Mouse (Mus musculus): ENCODE measurements around the gene Ssxb8. TPM values are rescaled to one million over a fixed set of nuclear protein-coding genes. Genes with fewer than 3 reads are reported as not detected.
"Not testable (repeated sequence)": the region's sequence is repeated elsewhere in the genome, so short reads cannot be mapped to it uniquely, and the experiment has no call there.

Ssxb8 gene
- not detected for total RNA-seq (2018; cell fraction: chromatin; rRNA removed)
- total RNA-seq (2018; cell fraction: cytosol; rRNA removed), result not detected
- total RNA-seq (2018; cell fraction: nucleus; rRNA removed), result not detected
- polyA plus RNA-seq (2018), result not detected in 3 replicates

DNA sequence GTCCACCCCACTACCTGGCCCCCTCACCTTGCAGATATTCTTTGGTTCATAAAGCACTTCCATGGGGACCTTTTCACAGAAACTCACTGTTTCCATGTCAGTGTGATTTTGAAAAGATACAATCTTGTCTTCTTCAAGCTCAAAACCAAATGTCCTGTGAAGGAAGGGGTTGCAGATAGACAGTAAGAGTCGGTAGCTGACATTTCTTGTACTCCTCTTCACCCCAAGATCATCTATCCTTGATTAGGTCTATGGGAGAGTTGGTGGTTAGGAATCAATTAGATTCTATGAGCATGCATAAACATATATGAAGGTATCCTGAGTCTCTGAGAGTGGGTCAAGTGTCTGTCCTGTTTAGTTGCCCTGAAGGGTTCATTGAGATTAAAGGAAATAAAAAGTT, at the start of gene Ssxb8:
Gene Ssxb8 (minus strand): TSS at position 101 of the 400 bp plus-strand sequence.
- not testable (repeated sequence) for H3K79me2 ChIP-seq (ENCODE audit: inconsistent target); H3K4me3 ChIP-seq (ENCODE audit: inconsistent target); H3K27ac ChIP-seq; H3K36me3 ChIP-seq (ENCODE audit: inconsistent target)
- 33% methylated on average over 1 of the region's 1 CpGs for WGBS (ENCODE audit: missing documents)

DNA sequence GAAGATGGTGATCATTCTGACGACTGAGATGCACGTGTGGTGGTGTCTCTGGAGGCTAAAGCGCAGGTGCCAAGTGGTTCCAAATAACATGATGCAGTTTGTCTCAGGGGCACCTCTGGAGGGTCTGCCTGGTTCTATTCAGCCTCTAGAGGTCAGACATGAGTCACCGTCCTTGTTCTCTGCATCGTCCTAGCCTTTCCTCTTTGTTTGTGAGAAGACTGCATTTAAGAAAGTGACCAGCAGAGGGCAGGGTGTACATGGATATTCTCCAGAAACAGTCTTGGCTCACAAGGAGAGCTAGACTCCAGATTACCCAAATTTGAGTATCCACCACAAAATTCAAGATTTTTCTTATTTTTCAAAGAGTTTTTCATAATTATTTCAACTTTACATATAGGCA, 42.3 kb upstream of the Ssxb8 start:
- H3K4me3 ChIP-seq (ENCODE audit: inconsistent target), result no peak overlapping the region
- H3K27ac ChIP-seq, result no peak overlapping the region
- WGBS (ENCODE audit: missing documents), result 35% methylated on average over 5 of the region's 5 CpGs
- H3K36me3 ChIP-seq (ENCODE audit: inconsistent target), result no peaks in the 10 kb centered on the region
- H3K79me2 ChIP-seq (ENCODE audit: inconsistent target), result no peaks in the 10 kb centered on the region

DNA sequence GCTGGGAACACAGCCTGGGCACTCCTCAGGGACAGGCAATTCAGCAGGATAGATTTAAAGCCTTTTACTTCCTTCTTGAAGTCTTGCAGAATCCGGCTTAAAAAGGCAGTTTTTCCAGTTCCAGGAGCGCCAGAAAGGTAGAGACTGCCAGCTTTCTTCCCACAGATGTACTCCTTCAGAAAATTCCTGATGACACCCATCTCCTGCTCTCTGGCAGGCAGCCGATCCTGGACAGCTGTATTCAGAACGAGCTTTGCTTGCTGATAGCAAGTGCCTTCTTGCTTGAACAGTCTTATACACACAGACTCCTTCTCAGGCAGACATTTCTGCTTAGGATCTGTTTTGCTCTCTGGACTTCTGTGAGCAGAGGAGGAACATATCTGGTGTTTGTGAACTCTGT, 27.6 kb downstream of the Ssxb8 start:
- no peak overlapping the region for H3K27ac ChIP-seq
- WGBS (ENCODE audit: missing documents), result 84% methylated on average over 3 of the region's 4 CpGs
- no peak overlapping the region for H3K4me3 ChIP-seq (ENCODE audit: inconsistent target)
- H3K36me3 ChIP-seq (ENCODE audit: inconsistent target), result no peaks in the 10 kb centered on the region
- H3K79me2 ChIP-seq (ENCODE audit: inconsistent target), result no peaks in the 10 kb centered on the region

Other genes starting within 250 kb of the Ssxb8 start
- not detected in 3 replicates for gene Ssxb2, start 229.1 kb downstream of the Ssxb8 start, polyA plus RNA-seq (2018)
- gene Gm14459, start 165.9 kb downstream of the Ssxb8 start, polyA plus RNA-seq (2018), result not detected in 3 replicates
- not detected in 3 replicates for gene Ssxb6, start 142.6 kb downstream of the Ssxb8 start, polyA plus RNA-seq (2018)
- gene Ssxb3, start 99.0 kb downstream of the Ssxb8 start, polyA plus RNA-seq (2018), result not detected in 3 replicates
- gene Ssx9, start 57.6 kb upstream of the Ssxb8 start, polyA plus RNA-seq (2018), result not detected in 3 replicates
- not detected in 3 replicates for gene Ssxb5, start 112.8 kb upstream of the Ssxb8 start, polyA plus RNA-seq (2018)
- not detected in 3 replicates for gene Gm6592, start 153.2 kb upstream of the Ssxb8 start, polyA plus RNA-seq (2018)
- not detected in 3 replicates for gene Gm5751, start 183.4 kb upstream of the Ssxb8 start, polyA plus RNA-seq (2018)
- 0.99 to 1.8 TPM (median 1.4 TPM) in 3 replicates for gene B630019K06Rik, start 201.5 kb upstream of the Ssxb8 start, polyA plus RNA-seq (2018)